Mouse (Mus musculus) layer of hippocampus, postnatal 10 days (tissue): ENCODE data around the gene Chrnb4. TPM values are rescaled to one million over a fixed set of nuclear protein-coding genes. Genes with fewer than 3 reads are reported as not detected.

Source experiments
- DNase-seq, 2 experiments: peaks; one replicate each; pipeline ENCODE4 v3.0.0; 2021; ENCODE audit warnings: low spot score in 2 of 2
- total RNA-seq, 2 experiments: library from RNA; stranded (reverse); gene quantifications; 2 replicates each; pipeline ENCODE4 v1.2.3; 2021

Gene Chrnb4
- total RNA-seq, 2 experiments from 2014 or later = 0.11 TPM; not detected in 1

DNA sequence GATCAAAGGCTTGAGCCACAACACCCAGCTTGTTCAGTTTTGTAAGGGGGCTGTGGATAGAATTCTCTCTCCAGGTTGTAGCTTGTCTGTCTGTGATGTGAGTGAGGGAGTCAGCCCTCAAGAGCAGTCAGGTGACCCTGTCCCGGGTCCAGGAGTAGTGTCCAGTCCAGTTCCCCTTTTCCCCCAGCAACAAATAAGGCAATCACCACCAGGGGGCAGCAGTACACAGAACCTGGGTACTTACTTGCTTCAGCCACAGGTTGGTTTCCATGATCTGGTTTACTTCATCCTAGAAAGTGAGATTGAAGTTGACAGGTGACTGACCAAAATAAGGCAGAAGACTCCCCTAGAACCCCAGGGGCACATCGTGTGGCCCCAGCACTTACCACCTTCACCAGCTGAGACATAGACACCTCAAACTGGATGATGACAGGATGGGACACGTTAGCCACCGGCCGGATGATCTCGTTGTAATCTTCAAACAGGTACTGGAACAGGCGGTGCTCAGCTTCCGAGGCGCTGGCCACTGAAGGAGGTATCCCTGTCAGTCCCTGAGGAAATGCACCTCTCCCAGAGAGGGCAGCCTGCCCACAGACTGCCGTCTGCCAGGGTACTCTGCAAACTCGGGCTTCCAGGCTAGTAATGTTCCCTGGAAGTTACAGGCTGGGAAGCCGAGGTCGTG is 24.5 kb downstream of the Chrnb4 start:
- DNase-seq = peak; percentile 87

GRCm38 (mm10) chr9:55023326-55023725 is 25.3 kb downstream of the Chrnb4 start:
- DNase-seq = no peak

- no peak for DNase-seq
Observed at GRCm38 (mm10) chr9:55016926-55017325, 31.7 kb downstream of the Chrnb4 start.

DNA sequence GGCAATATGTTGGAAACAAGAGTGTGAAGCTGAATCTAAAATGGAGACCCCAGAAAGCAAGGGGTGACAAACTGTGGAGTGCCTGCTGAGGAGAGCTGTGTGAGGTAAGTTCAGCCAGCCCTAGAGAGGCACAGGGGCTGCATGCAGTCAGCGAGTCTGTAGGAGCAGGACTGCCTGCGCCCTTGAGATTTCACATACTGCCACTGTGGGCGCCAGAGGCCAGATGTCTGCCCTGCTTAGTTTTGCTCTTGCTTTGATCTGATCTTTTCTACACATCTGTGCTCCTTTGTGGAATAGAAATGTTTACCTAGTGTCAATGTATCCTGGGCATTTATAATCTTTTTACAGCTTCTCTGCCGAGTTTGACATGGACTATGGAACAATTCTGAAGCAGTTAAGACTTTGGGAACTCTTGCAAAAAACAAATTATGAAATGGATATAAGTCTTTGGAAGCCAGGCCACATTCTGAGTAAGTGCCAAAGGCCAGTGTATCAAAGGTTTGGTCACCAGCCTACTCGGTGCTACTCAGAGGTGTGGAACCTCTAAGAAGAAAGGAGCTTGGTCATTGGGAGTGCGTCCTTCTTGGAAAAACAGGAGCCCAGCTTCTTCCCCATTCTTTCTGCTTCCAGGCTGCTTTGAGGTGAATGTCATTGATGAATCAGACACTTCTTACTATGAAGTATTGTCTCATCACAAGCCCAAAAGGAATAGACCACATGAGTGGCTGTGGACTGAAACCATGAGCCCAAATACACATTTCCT is 37.8 kb downstream of the Chrnb4 start:
- no peak for DNase-seq

GRCm38 (mm10) chr9:55009692-55010091 is 38.9 kb downstream of the Chrnb4 start:
- no peak for DNase-seq

GRCm38 (mm10) chr9:55003609-55004008 is 45.0 kb downstream of the Chrnb4 start:
- no peak for DNase-seq

GRCm38 (mm10) chr9:54995645-54996044 is 52.9 kb downstream of the Chrnb4 start:
- DNase-seq = no peak

- no peak for DNase-seq
Observed at GRCm38 (mm10) chr9:54994381-54994780, 54.2 kb downstream of the Chrnb4 start.

- no peak for DNase-seq
Observed at GRCm38 (mm10) chr9:54990362-54990761, 58.2 kb downstream of the Chrnb4 start.

DNA sequence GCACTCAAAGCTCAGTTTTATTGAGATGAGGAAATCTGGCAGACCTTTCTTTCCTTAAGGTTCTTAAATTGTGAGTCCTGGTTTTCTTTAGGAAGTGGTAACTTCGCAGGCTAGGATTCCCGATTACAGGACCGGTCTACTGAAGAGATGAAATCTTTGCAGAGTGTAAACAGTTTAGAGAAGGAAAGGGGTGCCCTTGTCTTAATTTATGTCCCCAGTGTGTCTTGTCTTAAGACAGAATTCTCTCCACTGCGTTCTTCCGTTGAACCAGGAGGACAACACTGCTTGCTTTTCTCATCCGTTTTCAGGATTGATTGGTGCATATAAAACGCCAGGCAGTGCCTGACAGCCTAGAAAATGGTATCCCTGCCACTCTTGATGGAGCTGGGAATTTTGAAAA is 66.2 kb downstream of the Chrnb4 start:
- no peak for DNase-seq

DNA sequence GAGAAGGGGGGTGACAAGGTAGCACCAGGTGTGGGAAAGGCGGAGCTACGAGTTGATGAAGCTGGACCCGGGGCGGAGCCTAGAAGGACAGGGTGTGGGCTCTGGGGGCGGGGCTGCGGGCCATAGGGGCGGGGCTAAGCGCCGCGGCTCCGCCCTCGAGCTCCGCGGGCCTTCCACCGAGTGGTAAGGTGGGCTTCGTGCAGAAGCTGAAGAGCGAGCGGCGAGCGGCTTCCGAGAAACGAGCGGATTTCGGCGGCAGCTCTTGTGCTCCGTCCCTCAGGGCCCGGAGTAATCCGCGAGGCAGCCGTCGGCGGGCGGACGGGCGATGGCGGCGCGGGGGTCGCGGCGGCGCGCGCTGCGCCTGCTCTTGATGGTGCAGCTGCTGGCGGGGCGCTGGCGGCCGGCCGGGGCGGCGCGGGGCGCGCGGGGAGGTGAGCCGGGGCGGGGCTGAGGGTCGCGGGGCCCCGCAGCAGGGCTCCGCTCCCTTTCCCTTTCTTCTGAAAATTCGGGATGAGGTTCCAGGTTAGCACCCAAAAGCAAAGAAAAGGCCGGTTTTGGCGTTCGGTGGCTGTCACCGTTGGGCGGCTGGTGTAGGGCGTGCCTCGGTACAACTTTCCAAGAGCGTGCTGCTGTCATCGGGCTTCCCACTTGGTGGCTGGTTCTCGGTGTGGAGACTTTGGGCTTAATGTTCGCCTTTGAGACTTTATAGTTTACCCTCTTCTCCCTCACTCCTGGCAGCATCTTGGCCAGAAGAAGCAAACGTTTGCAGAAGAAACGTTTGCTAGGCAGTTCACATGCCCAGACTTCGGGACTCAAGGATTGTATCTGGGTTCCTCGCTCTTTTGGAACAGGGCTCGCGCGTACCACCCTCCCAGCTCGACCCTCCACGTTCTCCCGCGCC is 67.0 kb downstream of the Chrnb4 start:
- peak; percentile 29 to 50 for DNase-seq

DNA sequence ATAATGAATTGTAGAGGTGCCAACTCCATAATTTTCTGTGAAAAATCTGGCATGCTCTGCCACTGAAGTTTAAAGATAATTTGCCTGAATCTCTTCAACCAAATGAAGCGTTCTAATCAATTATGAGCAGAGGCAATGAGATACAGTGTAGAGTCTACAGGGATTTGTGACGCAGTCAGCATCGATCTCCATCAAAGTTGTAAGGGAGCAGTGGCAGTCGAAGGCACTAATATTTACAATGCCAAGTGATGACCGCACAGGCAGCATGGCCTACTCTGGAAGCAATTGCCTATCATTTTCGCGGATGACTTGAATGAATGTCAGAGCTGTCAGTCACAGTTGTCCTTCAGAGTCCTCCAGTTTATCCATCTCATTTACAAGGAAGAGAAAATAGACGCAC is 67.9 kb downstream of the Chrnb4 start, which contains the start of gene Chrna5:
Gene Chrna5, plus strand, starts transcription at position 207 of the 400 bp plus-strand sequence.
- DNase-seq = no peak

Other genes with a start within 250 kb of the Chrnb4 start
- 10 to 100 TPM; 74.6 to 78.2 TPM for gene Ireb2, start 185.0 kb downstream of the Chrnb4 start, total RNA-seq
- 1 to 10 TPM; 1.9 to 2.2 TPM for gene Hykk, start 131.5 kb downstream of the Chrnb4 start, total RNA-seq
- gene Psma4, start 98.0 kb downstream of the Chrnb4 start, total RNA-seq = 100 to 1,000 TPM; 159 to 168 TPM
- gene AY074887, start 97.8 kb downstream of the Chrnb4 start, total RNA-seq = under 1 TPM in 1 of 2 experiments, not detected in 1; 0.47 TPM
- 10 to 100 TPM; 16.1 to 18.4 TPM for gene Chrna5, start 67.9 kb downstream of the Chrnb4 start, total RNA-seq
- gene Chrna3, start 22.2 kb downstream of the Chrnb4 start, total RNA-seq = 1 to 10 TPM; 1.2 to 1.7 TPM
- gene Ube2q2, start 100.1 kb upstream of the Chrnb4 start, total RNA-seq = 10 to 100 TPM; 42.1 to 52.3 TPM
- 10 to 100 TPM; 39.9 to 40.7 TPM for gene Fbxo22, start 160.1 kb upstream of the Chrnb4 start, total RNA-seq